Mouse (Mus musculus) heart, embryonic 10.5 days (tissue): ENCODE results near the gene Zgrf1. TPM values are rescaled to one million over a fixed set of nuclear protein-coding genes. Genes with fewer than 3 reads are reported as not detected.

Experiments used
- DNase-seq: peaks from one replicate; pipeline ENCODE4 v3.0.0-alpha.2; 2017; ENCODE audit warnings: low spot score
- H3K27ac ChIP-seq: fragments of 300-500 bp; sonication (generic); 2 replicates; pipeline ENCODE4 v1.5.1; 2016; ENCODE audit warnings: mild to moderate bottlenecking
- H3K27me3 ChIP-seq: fragments of 300-500 bp; sonication (generic); 2 replicates; pipeline ENCODE4 v1.6.1; 2016; ENCODE audit warnings: mild to moderate bottlenecking; ENCODE audit not compliant: poor library complexity, insufficient read depth, severe bottlenecking
- H3K36me3 ChIP-seq: fragments of 300-500 bp; sonication (generic); 2 replicates; pipeline ENCODE4 v1.6.1; 2016; ENCODE audit warnings: mild to moderate bottlenecking, moderate library complexity
- H3K4me1 ChIP-seq: fragments of 300-500 bp; sonication (generic); 2 replicates; pipeline ENCODE4 v1.6.1; 2016; ENCODE audit warnings: mild to moderate bottlenecking
- H3K4me3 ChIP-seq: fragments of 300-500 bp; sonication (generic); 2 replicates; pipeline ENCODE4 v1.5.1; 2016; ENCODE audit warnings: mild to moderate bottlenecking, moderate library complexity
- H3K9me3 ChIP-seq: fragments of 300-500 bp; sonication (generic); 2 replicates; pipeline ENCODE4 v1.6.1; 2016; ENCODE audit warnings: mild to moderate bottlenecking, moderate library complexity
- WGBS: fragments of 180-500 bp; shearing (Covaris S2); methylation state at CpG from one replicate; pipeline ENCODE4 v1.1.7; 2016; 5-methylcytosine and 5-hydroxymethylcytosine counted together
- polyA plus RNA-seq: library from polyadenylated mRNA; unstranded; fragments of >200 nt; fragmentation: Nextera tagmentation; extraction: Ambion mirVana; gene quantifications from 2 replicates; pipeline ENCODE4 v1.2.1, GENCODE M21; 2016

Zgrf1 gene
- polyA plus RNA-seq, 1 experiment from 2014 or later = 13.4 TPM

DNA sequence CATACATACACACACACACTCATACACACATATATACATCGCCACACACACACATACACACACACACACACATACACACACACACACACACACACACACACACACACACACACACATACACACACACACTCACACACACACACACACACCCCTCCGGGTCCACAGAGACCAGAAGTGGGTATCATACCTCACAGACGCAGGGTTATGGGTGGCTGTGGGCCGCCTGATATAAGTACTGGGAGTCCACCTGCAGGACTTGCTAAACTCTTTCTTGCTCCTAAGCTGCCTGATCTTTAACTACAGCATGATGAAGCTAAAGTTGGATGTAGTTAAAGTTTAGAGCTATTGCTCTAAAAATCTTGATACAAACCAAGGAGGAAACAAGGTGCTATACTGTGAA lies 23.5 kb upstream of the Zgrf1 start:
- no peak for DNase-seq
- Histone ChIP-seq H3K9me3 (no peaks in the 10 kb centered on the region), H3K27me3 (no peaks in the 10 kb centered on the region), H3K27ac (no peak overlapping the region), H3K36me3 (no peaks in the 10 kb centered on the region), H3K4me3 (no peak overlapping the region), H3K4me1 (peaks cover 6% of the 10 kb centered on the region; the same call in 1 of the 2 replicates)
- WGBS = 77% methylated on average over 4 of the region's 4 CpGs

DNA sequence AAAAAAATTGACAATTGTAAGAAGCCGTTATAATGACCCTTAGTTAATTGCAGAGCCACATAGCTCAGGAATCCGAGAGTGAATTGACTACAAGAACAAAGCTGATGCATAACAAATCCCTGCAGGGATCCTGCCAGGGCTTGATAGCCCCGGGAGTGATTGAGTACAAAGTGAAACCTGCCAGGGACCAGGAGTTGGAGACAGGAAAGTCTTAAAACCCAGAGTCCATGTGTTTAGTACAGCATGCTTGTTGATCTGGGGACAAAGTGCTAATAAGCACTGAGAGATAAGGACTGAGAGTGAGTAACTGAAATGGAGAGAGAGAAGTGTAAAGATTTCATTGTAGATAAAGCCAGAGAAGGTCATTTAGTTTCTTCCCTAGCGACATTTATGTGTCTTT lies 23.0 kb upstream of the Zgrf1 start:
- 11% methylated on average over 4 of the region's 4 CpGs for WGBS
- H3K9me3 ChIP-seq = no peaks in the 10 kb centered on the region
- H3K4me3 ChIP-seq = no peak overlapping the region
- H3K4me1 ChIP-seq = peaks cover 6% of the 10 kb centered on the region; the same call in 1 of the 2 replicates
- no peak overlapping the region for H3K27ac ChIP-seq
- DNase-seq = no peak
- no peaks in the 10 kb centered on the region for H3K36me3 ChIP-seq
- H3K27me3 ChIP-seq = no peaks in the 10 kb centered on the region

DNA sequence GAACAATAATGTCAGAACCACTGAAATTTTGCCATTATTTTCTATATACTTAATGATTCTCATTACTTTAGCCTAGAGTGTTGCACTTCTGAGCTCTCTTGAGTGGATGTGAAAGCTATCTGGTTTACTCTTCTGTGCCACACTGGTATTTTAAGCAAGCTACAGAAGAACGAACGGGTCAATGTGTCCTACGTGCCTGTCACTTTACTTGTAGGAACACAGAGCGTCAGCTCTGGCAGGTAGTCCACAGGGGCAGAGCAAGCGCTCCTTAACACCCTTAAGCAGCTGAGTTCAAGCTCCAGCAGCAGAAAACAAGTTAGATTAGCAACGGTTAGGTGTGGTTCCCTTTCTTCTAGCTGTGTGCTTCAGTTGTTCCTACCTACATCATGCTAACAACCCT lies 14.1 kb upstream of the Zgrf1 start:
- no peak overlapping the region for H3K27ac ChIP-seq
- no peak for DNase-seq
- peaks cover 46% of the 10 kb centered on the region for H3K36me3 ChIP-seq
- H3K27me3 ChIP-seq = no peaks in the 10 kb centered on the region
- H3K4me1 ChIP-seq = no peaks in the 10 kb centered on the region
- H3K4me3 ChIP-seq = no peak overlapping the region
- no peaks in the 10 kb centered on the region for H3K9me3 ChIP-seq
- WGBS = 51% methylated on average over 6 of the region's 6 CpGs

DNA sequence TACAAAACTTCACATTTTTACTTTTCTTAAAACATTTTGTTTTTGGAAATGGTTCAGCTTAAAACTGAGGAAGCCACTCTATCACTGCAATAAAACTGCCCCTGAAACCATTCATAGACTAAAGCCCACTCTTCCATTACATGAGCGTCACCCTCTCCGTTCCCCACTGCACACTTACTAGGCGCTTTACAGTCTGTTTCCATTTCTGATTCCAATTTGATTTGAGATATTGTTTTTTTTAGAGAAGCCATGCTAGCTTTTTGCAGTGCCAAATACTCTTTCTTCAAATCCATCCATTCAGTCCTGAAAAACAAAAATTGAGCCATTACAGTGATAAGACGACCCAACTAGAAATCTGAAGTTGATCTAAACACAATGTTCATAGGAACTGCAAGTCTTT lies 9.3 kb upstream of the Zgrf1 start:
- no peaks in the 10 kb centered on the region for H3K27me3 ChIP-seq
- peaks cover 56% of the 10 kb centered on the region for H3K36me3 ChIP-seq
- no peak overlapping the region for H3K4me3 ChIP-seq
- WGBS = 82% methylated on average over 4 of the region's 4 CpGs
- no peaks in the 10 kb centered on the region for H3K9me3 ChIP-seq
- H3K27ac ChIP-seq = no peak overlapping the region
- no peak for DNase-seq
- no peaks in the 10 kb centered on the region for H3K4me1 ChIP-seq

DNA sequence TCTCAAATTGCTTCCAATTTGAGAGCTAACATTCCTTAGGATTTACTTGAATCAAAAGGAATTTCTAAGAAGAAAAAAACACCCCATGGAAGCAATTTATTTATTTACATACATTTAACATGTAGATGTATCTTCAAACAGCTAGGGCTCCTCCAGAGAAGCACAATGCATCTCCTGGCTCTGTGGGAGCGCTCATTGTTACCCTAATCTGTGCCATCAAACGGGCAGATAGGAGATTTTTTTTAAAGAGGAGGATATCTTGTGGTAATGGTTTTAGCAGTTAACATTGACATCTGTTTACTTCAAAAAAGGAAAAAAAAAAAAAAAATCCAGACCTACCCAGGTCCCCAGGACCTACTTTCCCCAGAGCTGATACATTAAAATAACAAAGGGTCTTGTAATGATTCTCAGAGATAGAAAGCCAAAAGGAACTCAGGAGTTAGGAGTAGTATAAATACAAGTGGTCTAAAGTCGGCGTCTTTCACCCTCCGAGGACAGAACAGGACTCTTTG lies 8.6 kb upstream of the Zgrf1 start:
- Histone ChIP-seq H3K9me3 (no peaks in the 10 kb centered on the region), H3K4me3 (no peak overlapping the region), H3K27me3 (no peaks in the 10 kb centered on the region), H3K36me3 (peaks cover 56% of the 10 kb centered on the region), H3K4me1 (no peaks in the 10 kb centered on the region), H3K27ac (no peak overlapping the region)
- DNase-seq = no peak
- WGBS = 27% methylated on average over 5 of the region's 5 CpGs

DNA sequence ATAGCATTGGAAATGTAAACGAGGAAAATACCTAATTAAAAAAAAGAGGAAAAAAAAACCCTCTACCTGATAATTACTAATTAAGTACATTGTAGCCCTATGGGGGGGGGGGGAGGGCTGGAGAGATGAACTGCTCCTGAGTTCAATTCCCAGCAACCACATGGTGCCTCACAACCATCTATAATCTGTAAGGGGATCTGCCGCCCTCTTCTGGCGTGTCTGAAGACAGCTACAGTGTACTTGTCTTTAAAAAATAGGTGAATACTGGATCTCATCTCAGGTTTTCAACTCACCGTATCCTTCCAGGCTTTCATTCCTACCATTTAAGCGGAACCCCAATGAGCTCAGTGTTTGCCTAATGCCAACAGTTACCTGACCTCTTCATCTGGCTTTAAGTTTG lies 5.4 kb upstream of the Zgrf1 start:
- H3K36me3 ChIP-seq = peaks cover 36% of the 10 kb centered on the region
- no peak overlapping the region for H3K27ac ChIP-seq
- no peak for DNase-seq
- 38% methylated on average over 5 of the region's 5 CpGs for WGBS
- no peak overlapping the region for H3K4me3 ChIP-seq
- no peaks in the 10 kb centered on the region for H3K9me3 ChIP-seq
- no peaks in the 10 kb centered on the region for H3K27me3 ChIP-seq
- no peaks in the 10 kb centered on the region for H3K4me1 ChIP-seq

- Histone ChIP-seq H3K4me3 (peak overlapping the region; percentile 92), H3K36me3 (peaks cover 18% of the 10 kb centered on the region), H3K9me3 (no peaks in the 10 kb centered on the region), H3K27ac (peak overlapping the region; percentile 98), H3K4me1 (peaks cover 6% of the 10 kb centered on the region; the same call in 1 of the 2 replicates), H3K27me3 (no peaks in the 10 kb centered on the region)
- DNase-seq = no peak
- 8% methylated on average over 12 of the region's 13 CpGs for WGBS
Observed at GRCm38 (mm10) chr3:127552434-127552972, 786 bp upstream of the Zgrf1 start.

- peak overlapping the region; percentile 98 for H3K27ac ChIP-seq
- H3K4me3 ChIP-seq = peak overlapping the region; percentile 92
- H3K9me3 ChIP-seq = no peaks in the 10 kb centered on the region
- no peak for DNase-seq
- WGBS = 4% methylated on average over 4 of the region's 4 CpGs
- peaks cover 20% of the 10 kb centered on the region for H3K36me3 ChIP-seq
- H3K27me3 ChIP-seq = no peaks in the 10 kb centered on the region
- peaks cover 6% of the 10 kb centered on the region; the same call in 1 of the 2 replicates for H3K4me1 ChIP-seq
Observed at GRCm38 (mm10) chr3:127553720-127554043, 393 bp downstream of the Zgrf1 start.

GRCm38 (mm10) chr3:127554723-127555122 lies 1.4 kb downstream of the Zgrf1 start:
- Histone ChIP-seq H3K27me3 (no peaks in the 10 kb centered on the region), H3K4me1 (peaks cover 6% of the 10 kb centered on the region; the same call in 1 of the 2 replicates), H3K27ac (no peak overlapping the region), H3K36me3 (peaks cover 22% of the 10 kb centered on the region), H3K4me3 (peak overlapping the region; percentile 92), H3K9me3 (no peaks in the 10 kb centered on the region)
- 66% methylated on average over 5 of the region's 5 CpGs for WGBS
- no peak for DNase-seq

GRCm38 (mm10) chr3:127558201-127558600 lies 4.9 kb downstream of the Zgrf1 start:
- no peak for DNase-seq
- no peak overlapping the region for H3K27ac ChIP-seq
- H3K9me3 ChIP-seq = no peaks in the 10 kb centered on the region
- peaks cover 44% of the 10 kb centered on the region for H3K36me3 ChIP-seq
- H3K27me3 ChIP-seq = no peaks in the 10 kb centered on the region
- no peak overlapping the region for H3K4me3 ChIP-seq
- peaks cover 6% of the 10 kb centered on the region; the same call in 1 of the 2 replicates for H3K4me1 ChIP-seq

GRCm38 (mm10) chr3:127562974-127563373 lies 9.7 kb downstream of the Zgrf1 start:
- H3K4me1 ChIP-seq = no peaks in the 10 kb centered on the region
- H3K9me3 ChIP-seq = no peaks in the 10 kb centered on the region
- no peak for DNase-seq
- H3K27ac ChIP-seq = no peak overlapping the region
- H3K36me3 ChIP-seq = peaks cover 38% of the 10 kb centered on the region
- no peak overlapping the region for H3K4me3 ChIP-seq
- WGBS = 80% methylated on average over 4 of the region's 4 CpGs
- no peaks in the 10 kb centered on the region for H3K27me3 ChIP-seq

DNA sequence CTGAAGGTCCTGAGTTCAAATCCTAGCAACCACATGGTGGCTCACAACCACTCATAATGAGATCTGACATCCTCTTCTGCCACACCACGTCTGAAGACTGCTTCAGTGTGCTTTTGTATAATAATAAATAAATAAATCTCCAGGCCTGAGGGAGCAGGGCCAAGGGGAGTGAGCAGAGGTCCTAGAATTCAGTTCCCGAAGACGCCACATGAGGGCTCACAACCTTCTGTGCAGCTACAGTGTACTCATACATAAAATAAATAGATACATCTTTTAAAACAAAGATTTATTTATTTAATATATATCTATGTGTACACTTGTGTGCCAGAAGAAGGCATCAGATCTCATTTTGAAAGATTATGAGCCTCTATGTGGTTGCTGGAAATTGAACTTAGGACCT lies 11.8 kb downstream of the Zgrf1 start:
- H3K27ac ChIP-seq = no peak overlapping the region
- H3K27me3 ChIP-seq = no peaks in the 10 kb centered on the region
- H3K4me3 ChIP-seq = no peak overlapping the region
- H3K9me3 ChIP-seq = no peaks in the 10 kb centered on the region
- peaks cover 51% of the 10 kb centered on the region for H3K36me3 ChIP-seq
- 79% methylated on average over 3 of the region's 3 CpGs for WGBS
- DNase-seq = no peak
- H3K4me1 ChIP-seq = no peaks in the 10 kb centered on the region

DNA sequence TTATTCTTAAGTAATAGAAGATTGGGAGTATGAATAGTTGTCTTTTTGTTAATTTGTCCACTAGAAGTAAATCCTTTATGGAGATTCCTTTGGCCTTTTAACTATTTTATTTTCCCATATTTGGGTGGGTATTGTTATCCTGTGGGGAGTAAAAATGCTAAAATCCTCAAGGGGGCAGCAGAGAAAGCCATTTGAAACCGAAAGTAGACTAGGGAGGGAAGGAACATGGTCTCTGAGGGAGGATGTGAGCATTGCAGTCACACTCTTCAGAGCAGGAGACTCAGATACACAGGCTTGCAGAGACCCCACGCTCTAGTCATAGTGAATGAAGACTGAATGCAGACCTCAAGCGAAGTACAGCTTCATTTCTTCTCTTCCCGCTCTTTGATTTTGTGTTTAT lies 19.3 kb downstream of the Zgrf1 start:
- no peaks in the 10 kb centered on the region for H3K27me3 ChIP-seq
- peak; percentile 75 for DNase-seq
- H3K27ac ChIP-seq = no peak overlapping the region
- H3K4me1 ChIP-seq = no peaks in the 10 kb centered on the region
- 63% methylated on average over 4 of the region's 4 CpGs for WGBS
- H3K9me3 ChIP-seq = no peaks in the 10 kb centered on the region
- no peak overlapping the region for H3K4me3 ChIP-seq
- peaks cover 55% of the 10 kb centered on the region for H3K36me3 ChIP-seq

GRCm38 (mm10) chr3:127597136-127597535 lies 43.8 kb downstream of the Zgrf1 start:
- no peaks in the 10 kb centered on the region for H3K9me3 ChIP-seq
- H3K4me1 ChIP-seq = no peaks in the 10 kb centered on the region
- H3K27me3 ChIP-seq = no peaks in the 10 kb centered on the region
- no peak overlapping the region for H3K27ac ChIP-seq
- no peak for DNase-seq
- H3K36me3 ChIP-seq = peaks cover 49% of the 10 kb centered on the region
- no peak overlapping the region for H3K4me3 ChIP-seq
- 80% methylated on average over 1 of the region's 1 CpGs for WGBS
